Mouse (Mus musculus) embryonic fibroblast, embryonic 13.5 days (primary cell): ENCODE measurements around the gene Rora.

Source experiments
- CTCF ChIP-seq: IDR thresholded peaks from 2 replicates; pipeline ENCODE4 v1.5.1; 2011; ENCODE audit warnings: mild to moderate bottlenecking, control low read depth, low read length, moderate library complexity, borderline replicate concordance; ENCODE audit not compliant: insufficient read depth
- POLR2A ChIP-seq: IDR thresholded peaks from 2 replicates; pipeline ENCODE4 v1.6.1; 2011; ENCODE audit warnings: low read depth, mild to moderate bottlenecking, control low read depth, low read length, moderate library complexity

DNA sequence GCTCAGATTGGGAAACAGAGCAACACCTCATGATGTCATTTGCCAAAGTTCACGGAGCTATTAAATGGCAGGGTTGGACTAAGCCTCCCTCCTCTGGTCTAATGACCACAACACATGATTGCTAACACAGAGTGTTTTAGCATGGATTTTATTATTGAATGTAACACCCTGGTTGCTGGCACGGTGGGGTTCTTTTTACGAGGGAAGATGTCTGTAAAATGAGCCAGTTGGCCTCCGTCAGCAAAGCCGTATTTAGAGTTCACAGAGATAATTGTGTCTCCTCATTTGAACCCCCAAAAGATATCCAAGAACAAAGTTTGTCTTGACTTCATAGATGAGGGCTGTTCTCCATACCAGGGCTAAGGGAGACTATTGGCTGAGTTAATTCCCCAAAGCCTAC lies 398.3 kb downstream of the Rora start:
- TF ChIP-seq POLR2A (no peak), CTCF (no peak)
